Mouse (Mus musculus) MEL (cell line): ENCODE measurements around the gene St6galnac5. TPM values are rescaled to one million over a fixed set of nuclear protein-coding genes. Genes with fewer than 3 reads are reported as not detected.

Source experiments
- DNase-seq: peaks from one replicate; pipeline ENCODE4 v3.0.0; 2011; ENCODE audit warnings: low read depth, low spot score
- H3K27ac ChIP-seq: 2 replicates; pipeline ENCODE4 v1.5.1; 2012; ENCODE audit warnings: low read depth, mild to moderate bottlenecking, control low read depth, low read length, moderate library complexity; ENCODE audit not compliant: control insufficient read depth
- H3K27me3 ChIP-seq, 2 experiments: fragments of 150-350 bp in 1 of 2; sonication (generic) in 1 of 2; 2 replicates each; pipeline ENCODE4 v1.6.1; 2012; ENCODE audit warnings: low read length in 2 of 2, mild to moderate bottlenecking in 2 of 2, improper control_type of control experiment in 1 of 2, moderate library complexity in 1 of 2; ENCODE audit not compliant: insufficient read depth in 2 of 2, control insufficient read depth in 1 of 2
- H3K36me3 ChIP-seq, 2 experiments: 2 replicates each; pipeline ENCODE4 v1.6.1; 2012 to 2014; ENCODE audit warnings: low read length in 2 of 2, improper control_type of control experiment in 1 of 2, inconsistent platforms in 1 of 2, mild to moderate bottlenecking in 1 of 2; ENCODE audit not compliant: insufficient read depth in 2 of 2, control insufficient read depth in 1 of 2
- H3K4me1 ChIP-seq, 2 experiments: fragments of 150-350 bp in 1 of 2; sonication (generic) in 1 of 2; 2 replicates each; pipeline ENCODE4 v1.6.1; 2012; ENCODE audit warnings: low read length in 2 of 2, improper control_type of control experiment in 1 of 2, mild to moderate bottlenecking in 1 of 2; ENCODE audit not compliant: insufficient read depth in 2 of 2, control insufficient read depth in 1 of 2
- H3K4me3 ChIP-seq, 2 experiments: fragments of 150-350 bp in 1 of 2; sonication (generic) in 1 of 2; 2 replicates each; pipeline ENCODE4 v1.5.1; 2012; ENCODE audit warnings: low read depth in 2 of 2, low read length in 2 of 2, mild to moderate bottlenecking in 2 of 2, moderate library complexity in 2 of 2, control low read depth in 1 of 2, improper control_type of control experiment in 1 of 2; ENCODE audit not compliant: control insufficient read depth in 1 of 2, insufficient read depth in 1 of 2
- H3K79me2 ChIP-seq: 2 replicates; pipeline ENCODE4 v1.6.1; 2012; ENCODE audit warnings: mild to moderate bottlenecking, low read length, moderate library complexity; ENCODE audit not compliant: control insufficient read depth, poor library complexity, insufficient read depth
- H3K9ac ChIP-seq: 2 replicates; pipeline ENCODE4 v1.6.1; 2012; ENCODE audit warnings: low read depth, mild to moderate bottlenecking, control low read depth, low read length, moderate library complexity; ENCODE audit not compliant: control insufficient read depth, poor library complexity, severe bottlenecking
- H3K9me3 ChIP-seq: fragments of 150-350 bp; sonication (generic); replicated peaks from 2 replicates; pipeline ENCODE4 v1.6.1; 2012; ENCODE audit warnings: mild to moderate bottlenecking, low read length, improper control_type of control experiment, moderate library complexity; ENCODE audit not compliant: insufficient read depth
- CHD2 ChIP-seq: IDR thresholded peaks from 2 replicates; pipeline ENCODE4 v1.6.1; 2011; ENCODE audit warnings: low read length, improper control_type of control experiment
- ETS1 ChIP-seq: IDR thresholded peaks from 2 replicates; pipeline ENCODE4 v1.6.1; 2012; ENCODE audit warnings: low read depth, mild to moderate bottlenecking, inconsistent platforms, low read length, improper control_type of control experiment, moderate library complexity
- GATA1 ChIP-seq: IDR thresholded peaks from 2 replicates; pipeline ENCODE4 v1.6.1; 2011; ENCODE audit warnings: low read depth, low read length, improper control_type of control experiment
- HCFC1 ChIP-seq: IDR thresholded peaks from 2 replicates; pipeline ENCODE4 v1.6.1; 2012; ENCODE audit warnings: low read depth, mild to moderate bottlenecking, inconsistent platforms, low read length, improper control_type of control experiment, moderate library complexity
- KAT2A ChIP-seq: conservative IDR thresholded peaks from 2 replicates; pipeline ENCODE4 v1.6.1; 2012; ENCODE audit warnings: low read depth, low read length, improper control_type of control experiment, inconsistent platforms
- MAFK ChIP-seq: IDR thresholded peaks from 2 replicates; pipeline ENCODE4 v1.6.1; 2011; ENCODE audit warnings: low read depth, mild to moderate bottlenecking, low read length, improper control_type of control experiment, borderline replicate concordance
- MAX ChIP-seq: IDR thresholded peaks from 2 replicates; pipeline ENCODE4 v1.6.1; 2011; ENCODE audit warnings: low read length, improper control_type of control experiment
- MAZ ChIP-seq: IDR thresholded peaks from 2 replicates; pipeline ENCODE4 v1.6.1; 2012; ENCODE audit warnings: low read depth, mild to moderate bottlenecking, inconsistent platforms, low read length, improper control_type of control experiment
- MYC ChIP-seq: IDR thresholded peaks from 2 replicates; pipeline ENCODE4 v1.6.1; 2011; ENCODE audit warnings: low read depth, mild to moderate bottlenecking, low read length, improper control_type of control experiment, moderate library complexity
- POLR2A ChIP-seq, 2 experiments: IDR thresholded peaks; 2 replicates each; pipeline ENCODE4 v1.6.1; 2011 to 2012; ENCODE audit warnings: low read length in 2 of 2, mild to moderate bottlenecking in 2 of 2, control low read depth in 1 of 2, improper control_type of control experiment in 1 of 2, low read depth in 1 of 2, moderate library complexity in 1 of 2; ENCODE audit not compliant: control insufficient read depth in 1 of 2, insufficient read depth in 1 of 2, poor library complexity in 1 of 2
- RCOR1 ChIP-seq: IDR thresholded peaks from 2 replicates; pipeline ENCODE4 v1.6.1; 2012; ENCODE audit warnings: low read depth, mild to moderate bottlenecking, inconsistent platforms, low read length, improper control_type of control experiment
- SIN3A ChIP-seq: IDR thresholded peaks from 2 replicates; pipeline ENCODE4 v1.6.1; 2012; ENCODE audit warnings: low read length, improper control_type of control experiment, inconsistent platforms
- TAL1 ChIP-seq: IDR thresholded peaks from 2 replicates; pipeline ENCODE4 v1.6.1; 2012; ENCODE audit warnings: mild to moderate bottlenecking, inconsistent platforms, low read length, moderate library complexity, mixed read lengths
- TBP ChIP-seq: IDR thresholded peaks from 2 replicates; pipeline ENCODE4 v1.8.0; 2011; ENCODE audit warnings: low read depth, low read length, improper control_type of control experiment
- USF2 ChIP-seq, 2 experiments: IDR thresholded peaks; 2 replicates each; pipeline ENCODE4 v1.6.1; 2011 to 2012; ENCODE audit warnings: improper control_type of control experiment in 2 of 2, low read length in 2 of 2, borderline replicate concordance in 1 of 2, inconsistent platforms in 1 of 2, low read depth in 1 of 2, mild to moderate bottlenecking in 1 of 2; ENCODE audit not compliant: insufficient read depth in 1 of 2
- ZMIZ1 ChIP-seq: IDR thresholded peaks from 2 replicates; pipeline ENCODE4 v1.6.1; 2012; ENCODE audit warnings: low read depth, mild to moderate bottlenecking, inconsistent platforms, low read length, improper control_type of control experiment, moderate library complexity
- polyA plus RNA-seq, 2 experiments: library from polyadenylated mRNA; stranded (reverse) in 1 of 2; unstranded in 1 of 2; fragments of >175 nt in 1 of 2; fragments of >200 nt in 1 of 2; gene quantifications; 2 replicates each; pipeline versions ENCODE4 v1.2.1 to v1.2.4; 2012; ENCODE audit warnings: low replicate concordance in 2 of 2, low read depth in 1 of 2; ENCODE audit not compliant: insufficient read length in 2 of 2, insufficient read depth in 1 of 2, missing spikeins in 1 of 2
- total RNA-seq: library from RNA; depleted of rRNA; stranded (reverse); fragments of 300-350 nt; gene quantifications from 2 replicates; pipeline ENCODE4 v1.2.3, GENCODE M21; 2012

The St6galnac5 gene
- total and polyA plus RNA-seq, 3 experiments: not detected

GRCm38 (mm10) chr3:152912216-152913101 is 69.6 kb downstream of the St6galnac5 start:
- no peak overlapping the region for H3K4me3 ChIP-seq
- no peaks in the 10 kb centered on the region for H3K79me2 ChIP-seq
- no peaks in the 10 kb centered on the region for H3K36me3 ChIP-seq
- H3K9ac ChIP-seq: no peak overlapping the region; the same call in 1 of the 2 replicates
- H3K4me1 ChIP-seq: peaks cover 0 to 14% of the 10 kb centered on the region in 2 experiments; a peak in 1 of 4 replicates
- no peaks in the 10 kb centered on the region for H3K27me3 ChIP-seq
- TF ChIP-seq MAX (0 out of 2 replicates have a peak, but pooled peaks have one; percentile 24), SIN3A (no peak)
- no peak overlapping the region for H3K27ac ChIP-seq
- peak; percentile 54 for DNase-seq
- H3K9me3 ChIP-seq: no peaks in the 10 kb centered on the region

- no peak for DNase-seq
- Histone ChIP-seq H3K27ac (no peak overlapping the region), H3K79me2 (no peaks in the 10 kb centered on the region), H3K27me3 (no peaks in the 10 kb centered on the region), H3K9ac (no peak overlapping the region), H3K36me3 (no peaks in the 10 kb centered on the region), H3K9me3 (no peaks in the 10 kb centered on the region), H3K4me3 (no peak overlapping the region), H3K4me1 (peaks cover 0 to 14% of the 10 kb centered on the region in 2 experiments; a peak in 1 of 4 replicates)
- no peak for TF ChIP-seq MAFK
- TF ChIP-seq CHD2: no peak
- no peak for TF ChIP-seq POLR2A (IDR thresholded peaks at IDR 0.05; ENCODE audit: control insufficient read depth in 1 of 2, insufficient read depth in 1 of 2, low read depth in 1 of 2, low read length in 2 of 2, poor library complexity in 1 of 2)
- no peak for TF ChIP-seq HCFC1
- no peak for TF ChIP-seq KAT2A
- TF ChIP-seq RCOR1: no peak
- TF ChIP-seq ETS1: no peak
- TF ChIP-seq TAL1: no peak
- no peak for TF ChIP-seq MAX
- TF ChIP-seq MAZ: no peak
- no peak for TF ChIP-seq TBP
- no peak for TF ChIP-seq USF2 (IDR thresholded peaks at IDR 0.05; ENCODE audit: borderline replicate concordance in 1 of 2, insufficient read depth in 1 of 2, low read depth in 1 of 2, low read length in 2 of 2)
- no peak for TF ChIP-seq MYC
- TF ChIP-seq GATA1: no peak
- TF ChIP-seq ZMIZ1: no peak
These were observed 70.5 kb downstream of the St6galnac5 start for GRCm38 (mm10) chr3:152911578-152911977.
